Mouse (Mus musculus): ENCODE data around the gene Fbp2. TPM values are rescaled to one million over a fixed set of nuclear protein-coding genes. Genes with fewer than 3 reads are reported as not detected.

The Fbp2 gene
- 0.45 and 2.1 TPM in 2 replicates for polyA plus RNA-seq (2015; fragmentation: Nextera tagmentation; extraction: Ambion mirVana)

DNA sequence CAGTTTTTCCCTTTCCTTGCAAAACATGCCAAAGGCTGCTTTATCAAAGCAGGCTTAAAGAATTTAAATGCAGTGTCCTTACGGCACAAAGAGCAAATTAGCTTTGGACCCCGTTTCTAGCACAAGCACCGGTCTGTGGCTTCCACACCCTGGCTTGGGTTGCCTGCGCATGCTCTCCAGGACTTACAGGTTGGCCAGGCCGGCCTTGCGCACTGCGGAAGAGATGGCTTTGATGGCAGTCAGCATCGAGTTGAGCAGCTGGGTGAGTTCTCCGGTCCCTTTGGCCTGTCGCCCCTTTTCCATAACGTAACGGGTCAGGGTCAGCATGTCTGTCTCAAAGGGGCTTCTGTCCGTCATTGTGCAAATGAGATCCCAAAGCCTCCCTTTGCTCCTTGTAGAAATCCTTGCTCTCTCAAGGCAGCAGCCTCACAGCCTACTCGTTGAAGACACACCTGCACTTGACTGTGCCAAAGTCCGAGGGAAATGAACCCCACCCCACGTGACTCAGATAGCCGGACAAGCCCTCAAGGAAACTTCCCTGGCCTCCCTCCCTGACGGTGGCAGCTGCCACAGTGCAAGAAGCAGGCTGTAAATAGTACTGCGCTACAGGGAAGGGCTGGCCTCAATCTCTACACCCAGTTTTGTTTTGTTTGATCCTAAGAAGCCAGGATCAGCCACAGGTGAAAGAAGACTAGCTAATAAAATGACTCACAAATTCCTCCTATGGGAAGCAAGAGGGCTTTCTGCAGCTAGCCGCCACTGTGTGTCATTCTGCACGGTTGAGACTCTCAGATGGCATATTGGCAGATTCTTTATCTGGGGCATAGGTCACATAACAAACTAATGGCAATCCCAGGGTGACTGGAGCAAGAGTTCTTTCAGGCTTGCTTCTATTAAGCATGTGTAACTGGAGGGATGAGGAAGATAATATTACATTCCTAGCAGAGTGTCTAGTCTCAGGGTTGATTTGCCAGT is at the start of gene Fbp2:
TSS of gene Fbp2 (minus strand) at position 482 of the 975 bp plus-strand sequence.
- Histone ChIP-seq H3K4me2 (no peak within 1 kb of the TSS), H3K27me3 (no peaks in the 10 kb centered on the region), H3K27ac (no peak within 1 kb of the TSS), H3K9me3 (no peaks in the 10 kb centered on the region; the same call in 1 of the 2 replicates), H3K4me3 (no peak within 1 kb of the TSS), H3K9ac (no peak within 1 kb of the TSS), H3K4me1 (peaks cover 5% of the 10 kb centered on the region; the same call in 1 of the 2 replicates), H3K36me3 (no peaks in the 10 kb centered on the region)
- WGBS = 66% methylated on average over 21 of the region's 21 CpGs
- no peak for ATAC-seq (ENCODE audit: insufficient number of reproducible peaks, insufficient read depth, low FRiP score, low TSS enrichment, low read depth)

DNA sequence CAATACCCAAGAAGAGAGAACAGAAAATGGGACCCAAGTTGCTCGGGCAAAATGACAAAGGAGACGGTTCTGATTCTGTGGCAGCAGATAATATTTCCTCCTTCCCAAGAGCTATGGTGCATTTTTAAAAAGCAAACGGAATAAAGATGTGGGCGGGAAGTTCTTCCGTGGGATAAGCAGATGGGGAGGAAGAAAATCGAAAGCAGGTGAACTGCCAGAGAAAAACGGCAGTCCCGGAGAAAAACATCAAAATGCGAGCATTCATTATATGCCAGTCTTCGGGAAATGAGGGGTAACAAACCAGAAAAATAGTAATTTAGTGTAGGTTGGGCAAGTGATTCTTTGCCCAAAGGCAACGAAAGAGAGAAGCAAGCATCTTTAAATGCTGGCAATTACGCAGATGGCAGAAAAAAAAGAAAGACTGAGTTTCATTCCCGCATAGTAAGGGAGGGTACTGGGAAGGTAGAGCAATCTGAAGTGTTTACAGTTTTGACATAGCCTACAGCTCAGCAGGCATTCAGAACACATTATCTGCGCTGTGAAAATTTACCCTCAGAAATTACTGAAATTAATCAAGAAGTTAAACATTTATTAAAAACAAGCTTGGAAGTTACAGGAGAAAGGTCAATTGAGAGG is 49.4 kb upstream of the Fbp2 start:
- ATAC-seq (ENCODE audit: insufficient number of reproducible peaks, insufficient read depth, low FRiP score, low TSS enrichment, low read depth) = no peak
- H3K4me1 ChIP-seq = peaks cover 24% of the 10 kb centered on the region
- H3K27me3 ChIP-seq = no peaks in the 10 kb centered on the region
- H3K4me3 ChIP-seq = peak overlapping the region; percentile 20; the same call in 1 of the 2 replicates
- 0 out of 2 replicates have a peak overlapping the region, but pooled peaks have one; percentile 33 for H3K27ac ChIP-seq
- no peak overlapping the region for H3K9ac ChIP-seq
- H3K36me3 ChIP-seq = no peaks in the 10 kb centered on the region
- peak overlapping the region; percentile 53 for H3K4me2 ChIP-seq
- 24% methylated on average over 14 of the region's 14 CpGs for WGBS
- H3K9me3 ChIP-seq = no peaks in the 10 kb centered on the region

DNA sequence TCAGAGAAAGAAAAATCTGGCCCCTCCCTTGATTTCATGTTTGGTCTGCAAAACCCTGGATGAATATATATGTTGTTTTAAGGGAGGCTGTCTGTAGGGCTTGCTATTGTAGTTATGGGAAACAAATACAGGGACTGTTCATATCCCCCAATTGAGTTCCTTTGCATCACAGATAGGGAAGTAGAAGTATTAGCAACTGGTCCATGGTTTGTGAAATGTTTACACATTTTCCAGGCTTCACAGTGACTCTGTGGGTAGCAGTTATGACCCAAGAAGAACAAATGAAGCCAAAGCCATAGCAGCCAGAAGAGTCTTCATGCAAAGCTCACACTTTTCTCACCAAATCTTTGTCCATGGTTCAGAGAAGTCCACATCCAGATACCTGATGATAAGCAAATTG is 42.9 kb upstream of the Fbp2 start:
- Histone ChIP-seq H3K27me3 (no peaks in the 10 kb centered on the region), H3K4me3 (no peak overlapping the region), H3K4me1 (no peaks in the 10 kb centered on the region), H3K36me3 (no peaks in the 10 kb centered on the region), H3K27ac (no peak overlapping the region), H3K9ac (no peak overlapping the region), H3K9me3 (no peaks in the 10 kb centered on the region), H3K4me2 (no peak overlapping the region)
- no peak for ATAC-seq (ENCODE audit: insufficient number of reproducible peaks, insufficient read depth, low FRiP score, low TSS enrichment, low read depth)

DNA sequence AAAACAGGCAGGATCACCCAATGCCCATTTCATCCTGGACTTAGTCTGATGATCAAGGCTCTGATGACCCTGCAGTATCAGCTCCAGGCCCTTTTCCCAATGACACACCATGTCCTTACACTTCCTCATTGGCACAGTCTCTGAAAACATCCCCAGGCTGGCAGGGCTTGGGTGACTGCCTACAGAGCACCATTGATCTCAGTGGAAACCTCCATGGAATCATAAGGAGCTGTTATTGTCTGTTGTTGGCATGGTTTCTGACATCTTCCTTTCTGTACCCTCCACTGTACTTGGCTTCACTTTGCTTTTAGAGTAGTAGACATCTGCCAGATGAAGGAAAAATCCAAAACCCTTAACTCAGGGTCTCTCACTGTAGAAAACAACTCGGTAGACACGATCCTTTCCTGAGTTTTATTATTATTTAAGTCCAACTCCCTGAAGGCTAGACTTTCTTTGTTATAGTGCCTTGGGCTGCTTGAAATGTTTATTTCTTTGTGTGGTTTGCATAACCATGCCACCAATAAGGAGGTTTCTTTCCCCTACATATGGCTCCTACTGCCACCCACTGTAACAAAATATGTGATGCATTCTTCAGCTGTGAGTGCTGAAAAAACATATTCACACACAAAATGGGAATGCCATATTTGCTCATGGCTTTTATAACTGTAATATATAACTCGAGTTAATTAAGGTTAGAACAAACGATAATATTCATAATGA is 39.9 kb upstream of the Fbp2 start:
- H3K9ac ChIP-seq = no peak overlapping the region
- H3K4me2 ChIP-seq = no peak overlapping the region
- WGBS = 79% methylated on average over 4 of the region's 4 CpGs
- ATAC-seq (ENCODE audit: insufficient number of reproducible peaks, insufficient read depth, low FRiP score, low TSS enrichment, low read depth) = no peak
- no peak overlapping the region for H3K27ac ChIP-seq
- no peak overlapping the region for H3K4me3 ChIP-seq
- H3K36me3 ChIP-seq = no peaks in the 10 kb centered on the region
- H3K4me1 ChIP-seq = no peaks in the 10 kb centered on the region
- no peaks in the 10 kb centered on the region for H3K9me3 ChIP-seq
- H3K27me3 ChIP-seq = no peaks in the 10 kb centered on the region

DNA sequence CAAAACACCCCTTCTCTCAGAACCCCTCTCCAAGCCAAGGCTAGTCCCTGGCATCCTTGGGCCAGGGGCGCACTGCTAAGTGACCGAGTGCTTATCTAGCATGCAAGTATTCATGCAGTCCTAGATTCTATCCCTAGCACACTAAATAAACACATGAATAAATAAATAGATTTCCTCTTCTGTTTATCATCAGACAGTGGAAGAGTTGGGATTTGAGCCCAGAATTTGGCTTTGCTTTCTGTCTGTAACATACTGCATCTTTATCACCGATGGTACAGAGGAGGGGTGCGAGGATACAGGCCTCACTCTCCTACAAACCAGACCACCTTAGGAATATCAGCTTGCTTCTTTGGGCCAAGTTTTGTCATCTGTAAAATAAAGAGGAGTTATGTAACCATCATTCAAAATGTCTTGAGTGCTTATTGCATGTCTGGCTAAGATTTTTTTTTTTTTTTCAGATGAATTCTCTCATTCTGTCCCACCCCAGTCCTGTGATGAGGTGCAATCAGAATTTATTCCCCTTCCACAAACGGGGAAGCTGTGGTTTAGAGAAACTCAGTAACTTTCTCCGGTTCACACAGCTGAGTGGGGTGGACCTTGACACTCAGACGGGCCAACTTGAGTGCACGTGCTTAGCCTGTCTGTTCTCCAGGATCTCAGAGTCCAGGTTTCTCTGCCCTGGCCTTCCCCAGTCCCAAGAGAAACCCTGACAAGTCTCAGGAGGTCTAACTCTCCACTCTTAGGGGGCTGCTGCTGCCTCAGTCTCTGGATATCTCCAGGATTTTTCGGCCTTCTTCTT is 35.0 kb upstream of the Fbp2 start:
- Histone ChIP-seq H3K27me3 (peaks cover 22% of the 10 kb centered on the region), H3K9ac (no peak overlapping the region), H3K4me1 (0 out of 2 replicates have a peak, but pooled peaks cover under 1% of the 10 kb centered on the region), H3K4me3 (no peak overlapping the region), H3K4me2 (no peak overlapping the region), H3K27ac (no peak overlapping the region), H3K9me3 (0 out of 2 replicates have a peak, but pooled peaks cover 7% of the 10 kb centered on the region), H3K36me3 (no peaks in the 10 kb centered on the region)
- 82% methylated on average over 9 of the region's 9 CpGs for WGBS
- ATAC-seq (ENCODE audit: insufficient number of reproducible peaks, insufficient read depth, low FRiP score, low TSS enrichment, low read depth) = no peak

DNA sequence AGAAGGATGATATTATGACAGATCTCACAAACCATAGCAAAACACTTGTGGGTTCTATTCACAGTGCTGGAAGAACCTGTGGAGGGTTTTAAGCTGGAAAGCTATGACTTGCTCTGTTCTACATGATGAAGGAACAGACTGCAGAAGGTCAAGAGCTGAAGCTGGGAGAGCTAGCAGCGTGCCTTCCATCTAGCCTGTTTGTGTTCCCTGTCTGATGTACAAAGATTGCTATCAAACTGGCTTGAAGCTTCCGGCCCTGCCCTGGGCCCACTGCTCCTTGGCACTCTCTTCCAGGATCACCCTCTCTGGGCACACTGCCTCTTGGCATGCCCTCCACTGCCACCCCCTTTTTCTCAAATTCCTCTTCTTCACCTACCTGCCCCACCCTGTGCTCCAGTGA is 31.1 kb upstream of the Fbp2 start:
- peaks cover 12% of the 10 kb centered on the region for H3K4me1 ChIP-seq
- no peak overlapping the region for H3K9ac ChIP-seq
- no peak overlapping the region for H3K4me2 ChIP-seq
- H3K9me3 ChIP-seq = 0 out of 2 replicates have a peak, but pooled peaks cover 7% of the 10 kb centered on the region
- no peak for ATAC-seq (ENCODE audit: insufficient number of reproducible peaks, insufficient read depth, low FRiP score, low TSS enrichment, low read depth)
- H3K27ac ChIP-seq = no peak overlapping the region
- H3K27me3 ChIP-seq = peaks cover 52% of the 10 kb centered on the region
- H3K36me3 ChIP-seq = no peaks in the 10 kb centered on the region
- no peak overlapping the region for H3K4me3 ChIP-seq
- WGBS = 77% methylated on average over 2 of the region's 2 CpGs

DNA sequence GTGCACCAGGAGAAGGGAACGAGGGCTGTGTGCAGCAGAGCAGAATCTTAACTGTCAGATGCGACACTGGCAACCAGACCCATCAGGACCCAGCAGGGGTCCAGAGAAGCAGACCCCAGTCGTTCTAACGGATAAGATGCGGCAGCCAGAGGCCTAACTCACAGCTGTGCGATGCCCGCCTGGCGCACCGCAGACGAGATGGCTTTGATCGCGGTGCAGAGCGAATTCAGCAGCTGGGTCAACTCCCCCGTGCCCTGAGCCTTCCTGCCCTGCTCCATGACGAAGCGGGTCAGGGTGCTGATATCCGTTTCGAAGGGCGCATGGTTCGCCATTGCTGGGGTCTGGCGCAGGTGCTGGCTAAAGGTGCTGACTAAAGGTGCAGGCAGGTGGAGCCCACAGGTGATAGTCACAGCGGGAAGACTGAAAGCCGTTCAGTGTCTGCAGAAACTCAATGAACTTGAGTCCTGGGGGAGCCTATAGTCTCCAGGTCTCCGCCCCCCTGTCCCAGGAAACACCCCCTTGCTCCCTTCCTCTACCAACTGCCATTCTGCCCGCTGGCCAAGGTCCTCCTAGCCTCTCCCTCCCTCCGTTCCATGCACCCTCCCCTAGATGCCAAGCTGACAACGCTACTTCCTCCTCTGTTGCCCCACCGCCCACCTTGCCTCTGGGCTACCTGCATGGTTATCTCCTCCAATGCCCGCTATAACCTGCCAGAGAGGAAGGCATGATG is 29.7 kb upstream of the Fbp2 start, which contains the start of gene Fbp1:
TSS of gene Fbp1 (minus strand) at position 571 of the 730 bp plus-strand sequence.
- Histone ChIP-seq H3K27me3 (peaks cover 52% of the 10 kb centered on the region), H3K36me3 (no peaks in the 10 kb centered on the region), H3K9ac (peak within 1 kb of the TSS; percentile 49; the same call in 1 of the 2 replicates), H3K4me1 (peaks cover 15% of the 10 kb centered on the region), H3K27ac (no peak within 1 kb of the TSS), H3K4me2 (peak within 1 kb of the TSS; percentile 57), H3K9me3 (0 out of 2 replicates have a peak, but pooled peaks cover 7% of the 10 kb centered on the region), H3K4me3 (peak within 1 kb of the TSS; percentile 30)
- ATAC-seq (ENCODE audit: insufficient number of reproducible peaks, insufficient read depth, low FRiP score, low TSS enrichment, low read depth) = no peak
- WGBS = 3% methylated on average over 29 of the region's 29 CpGs

DNA sequence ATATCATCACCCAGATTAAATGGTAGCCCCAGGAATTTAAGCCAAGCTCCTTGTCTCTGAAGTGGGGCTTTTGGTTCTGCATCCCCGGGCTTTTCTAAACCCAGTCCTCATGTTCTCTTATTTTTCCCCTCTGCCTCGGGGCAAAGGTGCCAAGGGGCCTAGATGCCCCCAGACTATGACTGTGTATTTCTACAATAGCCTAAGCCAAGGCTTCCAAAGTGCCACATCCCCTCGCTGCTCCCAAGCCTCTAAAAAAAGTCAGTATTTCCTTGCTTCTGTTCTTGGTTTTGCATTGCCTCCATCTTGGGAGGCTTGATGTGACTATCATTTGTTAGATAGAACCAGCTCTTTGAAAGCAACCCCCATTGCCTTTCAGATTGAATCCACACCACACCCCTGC is 26.3 kb upstream of the Fbp2 start:
- Histone ChIP-seq H3K4me2 (no peak overlapping the region), H3K9me3 (no peaks in the 10 kb centered on the region), H3K4me1 (peaks cover 19% of the 10 kb centered on the region), H3K4me3 (no peak overlapping the region), H3K36me3 (no peaks in the 10 kb centered on the region), H3K27ac (no peak overlapping the region), H3K27me3 (peaks cover 43% of the 10 kb centered on the region), H3K9ac (no peak overlapping the region)
- 66% methylated on average over 3 of the region's 3 CpGs for WGBS
- no peak for ATAC-seq (ENCODE audit: insufficient number of reproducible peaks, insufficient read depth, low FRiP score, low TSS enrichment, low read depth)

DNA sequence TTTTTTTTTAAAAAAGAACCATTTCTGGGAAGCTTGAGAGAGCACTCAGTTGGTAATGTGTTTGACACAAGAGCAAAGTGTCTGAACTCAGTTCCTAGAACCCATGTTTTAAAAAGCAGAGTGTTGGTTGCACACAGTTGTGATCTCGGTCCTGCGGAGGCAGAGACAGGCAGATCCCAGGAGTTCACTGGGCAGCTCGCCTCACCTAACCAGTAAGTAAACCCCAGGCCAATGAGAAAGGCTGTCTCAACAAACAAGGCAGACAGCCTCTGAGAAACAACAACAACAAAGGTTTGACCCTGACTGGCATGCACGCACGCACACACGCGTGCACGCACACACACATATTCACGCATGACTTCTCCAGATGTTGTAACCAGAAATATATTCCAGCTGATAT is 25.7 kb upstream of the Fbp2 start:
- no peak overlapping the region for H3K4me2 ChIP-seq
- H3K9me3 ChIP-seq = no peaks in the 10 kb centered on the region
- WGBS = 75% methylated on average over 9 of the region's 9 CpGs
- H3K4me3 ChIP-seq = no peak overlapping the region
- ATAC-seq (ENCODE audit: insufficient number of reproducible peaks, insufficient read depth, low FRiP score, low TSS enrichment, low read depth) = no peak
- peaks cover 20% of the 10 kb centered on the region for H3K4me1 ChIP-seq
- no peaks in the 10 kb centered on the region for H3K36me3 ChIP-seq
- H3K27me3 ChIP-seq = peaks cover 37% of the 10 kb centered on the region
- H3K27ac ChIP-seq = peak overlapping the region; percentile 44; the same call in 1 of the 2 replicates
- no peak overlapping the region for H3K9ac ChIP-seq

DNA sequence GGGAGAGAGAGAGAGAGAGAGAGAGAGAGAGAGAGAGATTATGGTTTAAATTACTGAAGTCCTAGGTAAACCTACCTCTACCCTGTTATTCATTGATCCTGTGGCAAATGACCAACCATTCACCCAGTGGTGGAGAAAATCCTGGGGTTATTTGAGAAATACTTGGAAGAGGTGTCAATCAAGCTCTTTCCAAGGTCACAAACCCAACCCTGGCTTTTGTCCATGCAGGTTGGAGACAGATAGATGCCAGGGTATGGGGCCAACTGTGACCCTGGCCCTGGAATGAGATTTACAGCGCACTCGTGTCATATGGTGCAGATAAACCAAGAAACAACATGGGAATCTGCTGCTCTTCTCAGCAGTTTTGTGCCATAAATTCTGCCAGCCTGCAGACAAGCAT is 25.2 kb upstream of the Fbp2 start:
- WGBS = 64% methylated on average over 2 of the region's 2 CpGs

More for the DNA sequence above, 25.2 kb upstream of the Fbp2 start:
- H3K27ac ChIP-seq = no peak overlapping the region
- peaks cover 20% of the 10 kb centered on the region for H3K4me1 ChIP-seq
- no peaks in the 10 kb centered on the region for H3K9me3 ChIP-seq
- no peak overlapping the region for H3K9ac ChIP-seq
- no peak overlapping the region for H3K4me3 ChIP-seq
- no peak overlapping the region for H3K4me2 ChIP-seq
- H3K36me3 ChIP-seq = no peaks in the 10 kb centered on the region
- H3K27me3 ChIP-seq = peaks cover 32% of the 10 kb centered on the region
- no peak for ATAC-seq (ENCODE audit: insufficient number of reproducible peaks, insufficient read depth, low FRiP score, low TSS enrichment, low read depth)
